Mouse (Mus musculus) bone marrow, adult 2 months (tissue): Measurements from ENCODE around the gene Apold1. TPM values are rescaled to one million over a fixed set of nuclear protein-coding genes. Genes with fewer than 3 reads are reported as not detected.

Experiments used
- H3K27ac ChIP-seq: fragments of 200-500 bp; 2 replicates; pipeline ENCODE4 v1.5.1; 2012; ENCODE audit warnings: low read depth, mild to moderate bottlenecking, control low read depth, inconsistent platforms, low read length; ENCODE audit not compliant: control insufficient read depth, poor library complexity, insufficient read depth
- H3K4me1 ChIP-seq: fragments of 200-500 bp; 2 replicates; pipeline ENCODE4 v1.6.1; 2011; ENCODE audit warnings: low read length; ENCODE audit not compliant: control insufficient read depth, insufficient read depth
- H3K4me3 ChIP-seq: fragments of 200-500 bp; replicated peaks from 2 replicates; pipeline ENCODE3; 2011; ENCODE audit warnings: mild to moderate bottlenecking, low read depth, low read length, control low read depth; ENCODE audit not compliant: control insufficient read depth
- CTCF ChIP-seq: fragments of 200-500 bp; IDR thresholded peaks from 2 replicates; pipeline ENCODE4 v1.5.1; 2011; ENCODE audit warnings: low read length, control low read depth; ENCODE audit not compliant: control insufficient read depth, insufficient read depth
- POLR2A ChIP-seq: fragments of 200-500 bp; IDR thresholded peaks from 2 replicates; pipeline ENCODE4 v1.6.1; 2011; ENCODE audit warnings: low read depth, mild to moderate bottlenecking, control low read depth, low read length, borderline replicate concordance; ENCODE audit not compliant: control insufficient read depth
- WGBS: fragments of 180-500 bp; shearing (Covaris S2); methylation state at CpG from one replicate; pipeline ENCODE4 v1.1.7; 2018; 5-methylcytosine and 5-hydroxymethylcytosine counted together
- polyA plus RNA-seq: library from polyadenylated mRNA; stranded (reverse); fragments of >200 nt; gene quantifications from 2 replicates; pipeline ENCODE4 v1.2.4, GENCODE M21; 2011; ENCODE audit warnings: low replicate concordance; ENCODE audit not compliant: missing spikeins, insufficient read depth, insufficient read length

Apold1 gene
- polyA plus RNA-seq, 1 experiment, result 6.2 TPM

- no peaks in the 10 kb centered on the region for H3K4me1 ChIP-seq
- no peak overlapping the region for H3K4me3 ChIP-seq
- no peak for TF ChIP-seq POLR2A
- TF ChIP-seq CTCF, result no peak
- WGBS, result 85% methylated on average over 9 of the region's 9 CpGs
- H3K27ac ChIP-seq, result no peak overlapping the region
These were observed 6.9 kb downstream of the Apold1 start for GRCm38 (mm10) chr6:134988377-134988776.

DNA sequence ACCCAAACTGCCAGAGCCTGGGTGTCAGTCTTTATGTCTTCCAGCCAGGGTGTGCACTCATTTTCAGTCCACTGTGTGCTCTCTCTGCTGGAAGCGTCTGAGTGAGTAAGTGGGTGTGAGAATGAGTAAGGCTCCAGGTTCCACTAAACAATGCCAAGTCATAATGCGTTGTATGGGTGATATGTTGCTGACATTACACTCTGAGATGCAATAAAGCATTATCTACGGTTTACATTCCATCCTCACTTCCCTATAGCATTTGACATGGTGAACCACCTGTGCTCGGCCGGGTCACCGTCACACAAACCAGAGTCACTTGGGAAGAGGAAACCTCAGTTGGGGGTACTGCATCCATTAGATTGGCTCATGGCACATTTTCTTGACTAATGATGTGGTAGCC is 9.2 kb downstream of the Apold1 start:
- Histone ChIP-seq H3K27ac (no peak overlapping the region), H3K4me1 (no peaks in the 10 kb centered on the region), H3K4me3 (no peak overlapping the region)
- TF ChIP-seq POLR2A, result no peak
- TF ChIP-seq CTCF, result no peak
- 79% methylated on average over 6 of the region's 6 CpGs for WGBS

DNA sequence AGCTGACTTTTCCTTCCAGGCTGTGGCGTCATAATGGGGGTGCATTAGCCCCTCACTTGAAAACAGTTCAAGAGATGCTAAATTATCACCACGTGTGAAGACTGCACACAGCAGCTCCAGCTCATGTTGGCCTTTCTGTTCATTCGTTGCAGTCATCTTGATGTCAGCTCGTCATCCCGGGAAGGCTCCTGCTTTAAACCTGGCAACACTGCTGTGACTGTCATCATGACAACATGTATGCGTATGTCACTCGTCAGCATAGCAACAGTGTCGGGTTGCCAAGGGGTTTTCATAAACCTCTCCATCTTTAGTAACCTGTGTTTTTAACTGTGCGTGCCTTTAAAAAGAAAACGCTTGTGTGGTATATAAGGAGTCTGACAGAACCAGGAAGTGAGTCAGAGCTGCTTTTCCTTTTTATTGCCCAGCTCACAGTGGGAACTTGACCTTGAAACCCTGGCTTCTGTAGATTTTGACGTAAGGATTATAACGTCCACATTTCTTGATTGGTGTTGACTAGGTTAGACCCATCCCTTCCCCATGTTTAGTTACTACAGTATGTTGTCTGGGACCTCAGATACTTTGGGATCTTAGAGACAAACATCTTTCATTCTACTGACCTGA is 12.6 kb downstream of the Apold1 start:
- H3K27ac ChIP-seq, result no peak overlapping the region
- WGBS, result 38% methylated on average over 12 of the region's 12 CpGs

DNA sequence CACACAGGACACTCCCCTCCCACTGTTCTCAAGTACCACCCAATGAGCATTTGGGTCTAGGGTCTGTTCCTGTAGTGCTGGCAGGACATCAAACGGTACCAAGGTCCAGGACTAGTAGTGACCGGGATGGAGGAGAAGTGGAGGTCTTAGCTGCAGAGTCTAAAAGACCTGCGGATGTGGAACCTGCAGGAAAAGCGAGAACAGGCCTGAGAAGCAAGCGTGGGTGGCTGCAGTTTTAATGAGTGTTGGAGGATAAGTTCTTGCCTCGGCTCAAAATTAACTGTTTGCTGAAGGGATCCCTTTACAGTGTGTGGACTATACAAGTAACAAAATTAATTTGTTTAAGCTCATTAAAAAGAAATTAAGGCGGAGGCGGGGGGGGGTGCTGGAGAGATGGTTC is 13.5 kb downstream of the Apold1 start:
- Histone ChIP-seq H3K27ac (no peak overlapping the region), H3K4me3 (no peak overlapping the region), H3K4me1 (no peaks in the 10 kb centered on the region)
- 91% methylated on average over 8 of the region's 8 CpGs for WGBS
- no peak for TF ChIP-seq POLR2A
- TF ChIP-seq CTCF, result no peak

More for the DNA sequence above, 12.6 kb downstream of the Apold1 start:
- Histone ChIP-seq H3K4me1 (no peaks in the 10 kb centered on the region), H3K4me3 (no peak overlapping the region)
- TF ChIP-seq POLR2A (no peak), CTCF (no peak)

- Histone ChIP-seq H3K4me1 (no peaks in the 10 kb centered on the region), H3K4me3 (no peak overlapping the region), H3K27ac (no peak overlapping the region)
- 91% methylated on average over 2 of the region's 2 CpGs for WGBS
- TF ChIP-seq CTCF (no peak), POLR2A (no peak)
These were observed 15.4 kb downstream of the Apold1 start for GRCm38 (mm10) chr6:134996918-134997317.

DNA sequence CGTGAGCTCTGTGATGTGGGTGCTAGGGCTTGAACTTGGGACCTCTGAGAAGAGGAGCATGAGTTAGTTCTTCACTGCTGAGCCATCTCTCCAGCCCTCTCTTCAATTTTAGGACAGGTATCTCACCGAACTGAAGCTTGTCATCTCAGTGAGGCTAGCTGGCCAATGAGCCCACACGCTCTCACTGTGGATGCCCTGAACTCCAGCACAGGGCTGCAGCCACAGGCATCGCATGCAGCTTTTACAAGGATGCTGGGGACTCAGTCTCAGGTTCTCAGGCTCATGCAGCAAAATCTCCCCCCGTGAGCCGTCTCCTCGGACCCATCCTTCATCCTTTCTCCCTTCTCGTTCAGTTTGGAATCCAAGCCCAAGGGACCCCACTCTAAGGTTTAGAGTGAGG is 16.6 kb downstream of the Apold1 start:
- TF ChIP-seq POLR2A (no peak), CTCF (no peak)
- Histone ChIP-seq H3K4me1 (no peaks in the 10 kb centered on the region), H3K27ac (no peak overlapping the region), H3K4me3 (no peak overlapping the region)
- WGBS, result 88% methylated on average over 8 of the region's 8 CpGs

DNA sequence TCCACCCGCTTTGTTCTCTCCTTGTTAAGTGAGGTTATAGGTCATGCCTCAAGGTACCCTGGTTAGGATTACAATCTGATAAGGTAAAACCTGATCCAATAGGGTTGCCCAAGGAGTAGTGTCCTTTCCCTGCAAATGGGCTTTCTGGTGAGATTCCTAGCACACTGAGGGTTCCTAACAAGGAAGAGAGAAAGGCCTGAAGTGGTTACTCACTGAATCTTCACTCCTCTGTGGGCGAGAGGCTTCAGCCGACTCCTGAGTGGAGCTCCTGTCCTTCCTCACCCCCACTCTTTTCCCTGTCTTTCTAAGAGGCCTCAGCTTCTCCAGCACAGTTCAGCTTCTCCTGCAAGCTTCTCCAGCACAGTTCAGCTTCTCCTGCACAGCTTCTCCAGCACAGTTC is 17.3 kb downstream of the Apold1 start:
- Histone ChIP-seq H3K4me3 (no peak overlapping the region), H3K27ac (no peak overlapping the region), H3K4me1 (no peaks in the 10 kb centered on the region)
- 77% methylated on average over 3 of the region's 3 CpGs for WGBS
- TF ChIP-seq CTCF (no peak), POLR2A (no peak)

DNA sequence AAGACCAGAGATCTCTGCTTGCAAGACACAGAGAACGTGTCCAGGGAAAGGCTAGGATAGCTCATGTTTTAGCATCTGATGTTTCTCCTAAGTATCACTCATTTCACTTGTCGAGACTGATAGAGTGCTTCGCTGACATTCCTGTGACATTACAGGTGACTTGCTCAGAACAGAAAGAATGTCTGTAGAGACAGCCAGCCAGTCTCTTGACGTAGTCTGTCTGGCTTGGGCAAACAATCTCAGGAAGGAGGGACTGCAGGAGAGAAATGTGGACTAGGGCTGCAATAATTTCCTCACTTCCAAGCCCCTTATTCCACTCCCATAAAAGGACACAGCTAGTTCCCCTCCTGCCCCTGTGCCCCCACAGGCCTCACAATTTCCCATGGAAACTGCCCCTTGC is 18.8 kb downstream of the Apold1 start:
- 77% methylated on average over 4 of the region's 4 CpGs for WGBS

DNA sequence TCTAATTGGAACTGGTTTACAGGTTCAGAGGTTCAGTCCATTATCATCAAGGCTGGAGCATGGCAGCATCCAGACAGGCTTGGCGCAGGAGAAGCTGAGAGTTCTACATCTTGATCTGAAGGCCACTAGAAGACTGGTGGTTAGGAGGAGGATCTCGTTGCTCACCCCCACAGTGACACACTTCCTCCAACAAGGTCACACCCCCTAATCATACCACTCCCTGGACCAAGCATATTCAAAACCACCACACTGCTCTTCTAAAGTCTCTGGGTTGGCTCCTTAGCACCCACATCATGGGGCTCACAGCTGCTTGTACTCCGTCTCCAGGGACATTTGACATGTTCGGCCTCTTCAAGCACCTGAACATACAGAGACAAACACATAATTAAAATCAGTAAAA is 20.5 kb downstream of the Apold1 start:
- WGBS, result 54% methylated on average over 4 of the region's 4 CpGs
- no peak overlapping the region for H3K27ac ChIP-seq
- peaks cover 2% of the 10 kb centered on the region for H3K4me1 ChIP-seq
- H3K4me3 ChIP-seq, result no peak overlapping the region
- TF ChIP-seq POLR2A (no peak), CTCF (no peak)

More for the DNA sequence above, 18.8 kb downstream of the Apold1 start:
- TF ChIP-seq CTCF (no peak), POLR2A (no peak)
- Histone ChIP-seq H3K4me3 (no peak overlapping the region), H3K4me1 (no peaks in the 10 kb centered on the region), H3K27ac (no peak overlapping the region)
